Mouse (Mus musculus) ovary, adult 2 months (tissue): ENCODE results near the gene Pdzk1. TPM values are rescaled to one million over a fixed set of nuclear protein-coding genes. Genes with fewer than 3 reads are reported as not detected.

ENCODE experiments used
- polyA plus RNA-seq: library from polyadenylated mRNA; depleted of rRNA; stranded (reverse); fragments of >200 nt; gene quantifications from 2 replicates; pipeline ENCODE4 v1.2.3, GENCODE M21; 2012; rRNA removed

The Pdzk1 gene
- polyA plus RNA-seq, result 0.66 and 0.81 TPM in 2 replicates

DNA sequence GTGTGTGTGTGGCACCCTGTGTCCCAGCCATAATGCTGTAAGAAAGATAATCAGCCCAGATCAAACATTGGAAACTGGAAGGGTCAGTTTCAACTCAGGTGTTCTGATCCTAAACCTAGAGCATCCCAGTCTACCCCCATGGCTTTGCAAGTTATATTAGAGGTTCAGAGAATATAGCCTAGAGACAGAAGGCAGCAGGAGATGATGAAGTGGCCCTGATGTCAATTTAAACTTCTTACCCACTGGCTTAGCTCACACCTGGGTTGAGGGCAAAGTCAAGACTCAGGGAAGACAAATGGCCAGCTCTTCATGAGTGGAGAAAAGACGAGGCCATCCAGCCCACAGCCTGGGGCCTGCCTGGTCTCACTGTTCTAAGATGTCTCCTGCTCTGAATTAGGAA is at the start of gene Pdzk1, which contains the start of gene Cd160:
Pdzk1 (plus strand) TSS at position 301 of the 400 bp plus-strand sequence.
Cd160 (minus strand) TSS at position 368 of the 400 bp plus-strand sequence.

DNA sequence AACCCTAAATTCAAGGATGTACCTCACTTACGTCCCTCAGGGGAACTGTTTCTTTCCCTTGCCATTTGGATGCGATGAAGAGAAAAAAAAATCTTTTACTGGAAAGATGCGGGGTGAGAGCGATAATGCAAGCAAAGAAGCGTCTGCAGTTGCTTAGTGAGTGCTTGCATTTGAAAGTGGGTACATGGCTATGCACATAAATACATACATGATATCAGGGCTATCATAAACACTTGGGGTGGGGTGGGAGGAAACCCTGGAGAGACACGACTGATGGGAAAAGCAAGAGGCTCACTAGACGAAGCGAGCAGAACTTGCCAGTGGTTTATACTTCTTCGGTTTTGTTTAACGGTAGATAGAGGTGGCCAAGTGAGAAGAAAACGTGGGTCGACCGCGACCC is 75.3 kb downstream of the Pdzk1 start, which contains the start of gene Gja5:
Gja5 (plus strand) TSS at position 301 of the 400 bp plus-strand sequence.

DNA sequence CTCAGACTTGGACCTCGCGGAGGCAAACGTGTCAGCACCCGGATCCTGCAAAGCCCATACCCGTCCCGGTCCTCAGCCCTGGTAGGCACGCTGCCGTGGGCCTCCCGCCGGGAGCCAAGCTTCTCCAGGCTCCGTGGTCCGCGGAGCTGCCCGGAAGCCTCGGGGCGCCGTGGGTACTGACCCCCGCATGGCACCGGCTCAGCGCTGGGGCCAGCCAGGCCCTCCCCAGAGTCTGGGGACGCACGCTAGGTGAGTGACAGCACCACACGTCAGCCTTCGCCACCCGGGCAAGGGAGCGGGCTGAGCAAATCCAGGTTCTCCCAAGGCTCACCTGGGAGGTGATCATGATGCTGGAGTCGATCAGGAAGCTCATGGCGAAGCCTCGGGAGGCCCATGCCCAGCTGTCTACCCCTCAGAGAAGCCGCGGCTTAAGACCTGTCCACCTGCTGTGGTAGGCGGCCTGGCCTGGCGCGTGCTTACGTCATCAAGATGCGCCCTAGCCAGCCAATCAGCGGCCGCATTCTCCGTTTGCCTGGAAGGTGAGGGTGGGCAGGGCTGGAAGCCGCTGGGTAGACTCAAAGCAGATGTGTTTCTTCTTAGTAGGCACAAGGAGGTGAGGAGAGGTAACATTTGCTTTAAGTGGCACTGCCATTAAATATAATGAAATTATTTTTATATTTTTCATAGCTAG is 75.9 kb downstream of the Pdzk1 start, which contains the start of gene Gpr89:
Gpr89 (minus strand) TSS at position 496 of the 691 bp plus-strand sequence.

Other genes starting within 250 kb of the Pdzk1 start
- 17.0 and 19.3 TPM in 2 replicates for gene Polr3gl, start 235.1 kb upstream of the Pdzk1 start, polyA plus RNA-seq
- gene Ankrd34a, start 232.6 kb upstream of the Pdzk1 start, polyA plus RNA-seq, result 3.1 TPM in 2 replicates
- gene Lix1l, start 228.1 kb upstream of the Pdzk1 start, polyA plus RNA-seq, result 54.7 and 63.2 TPM in 2 replicates
- gene Rbm8a, start 199.4 kb upstream of the Pdzk1 start, polyA plus RNA-seq, result 3.3 and 5.3 TPM in 2 replicates
- gene Pex11b, start 193.9 kb upstream of the Pdzk1 start, polyA plus RNA-seq, result 39.9 and 48.8 TPM in 2 replicates
- gene Gm42957, start 193.8 kb upstream of the Pdzk1 start, polyA plus RNA-seq, result 0.21 and 0.28 TPM in 2 replicates
- gene Itga10, start 183.7 kb upstream of the Pdzk1 start, polyA plus RNA-seq, result 2.5 and 3.0 TPM in 2 replicates
- 3.9 and 4.7 TPM in 2 replicates for gene Ankrd35, start 159.2 kb upstream of the Pdzk1 start, polyA plus RNA-seq
- 45.6 and 51.2 TPM in 2 replicates for gene Pias3, start 132.9 kb upstream of the Pdzk1 start, polyA plus RNA-seq
- 4.0 and 5.0 TPM in 2 replicates for gene Nudt17, start 120.7 kb upstream of the Pdzk1 start, polyA plus RNA-seq
- gene Polr3c, start 101.7 kb upstream of the Pdzk1 start, polyA plus RNA-seq, result 26.6 and 35.9 TPM in 2 replicates
- 12.2 and 14.3 TPM in 2 replicates for gene Rnf115, start 101.6 kb upstream of the Pdzk1 start, polyA plus RNA-seq
- 0.64 and 0.77 TPM in 2 replicates for gene Cd160, start 67 bp downstream of the Pdzk1 start, polyA plus RNA-seq
- 3.1 and 3.5 TPM in 2 replicates for gene Gja5, start 75.4 kb downstream of the Pdzk1 start, polyA plus RNA-seq
- gene Gpr89, start 76.1 kb downstream of the Pdzk1 start, polyA plus RNA-seq, result 14.4 and 14.6 TPM in 2 replicates
- gene Gja8, start 96.7 kb downstream of the Pdzk1 start, polyA plus RNA-seq, result not detected in 2 replicates